Mouse (Mus musculus): Measurements from ENCODE around the gene Tbrg4. TPM values are rescaled to one million over a fixed set of nuclear protein-coding genes. Genes with fewer than 3 reads are reported as not detected.

Gene Tbrg4
- polyA plus RNA-seq, 1 experiment from 2014 or later = 58.0 TPM

GRCm38 (mm10) chr11:6605021-6605481 is 20.8 kb downstream of the Tbrg4 start:
- Histone ChIP-seq H3K27ac (ENCODE audit: low read depth) (no peak overlapping the region), H3K4me1 (replicated peaks; ENCODE audit: control insufficient read depth, insufficient read depth, low read length) (peaks cover 30% of the 10 kb centered on the region), H3K4me2 (ENCODE audit: low read length) (peak overlapping the region; percentile 55), H3K9me3 (ENCODE audit: control insufficient read depth, low read length) (no peaks in the 10 kb centered on the region), H3K27me3 (replicated peaks; ENCODE audit: control insufficient read depth, insufficient read depth, low read length) (peaks cover 34% of the 10 kb centered on the region), H3K9ac (ENCODE audit: low read length) (peak overlapping the region; percentile 4; the same call in 1 of the 2 replicates), H3K4me3 (ENCODE audit: low read depth, low read length) (peak overlapping the region; percentile 27), H3K36me3 (ENCODE audit: control insufficient read depth, insufficient read depth, low read length) (no peaks in the 10 kb centered on the region)
- ATAC-seq (replicated peaks; ENCODE audit: low FRiP score, low TSS enrichment, low read depth) = no peak
- 18% methylated on average over 13 of the region's 13 CpGs for WGBS
- no peak for DNase-seq (ENCODE audit: low spot score)

- Histone ChIP-seq H3K4me3 (ENCODE audit: low read depth, low read length) (0 out of 2 replicates have a peak overlapping the region, but pooled peaks have one; percentile 27), H3K4me1 (replicated peaks; ENCODE audit: control insufficient read depth, insufficient read depth, low read length) (peaks cover 30% of the 10 kb centered on the region), H3K9me3 (ENCODE audit: control insufficient read depth, low read length) (no peaks in the 10 kb centered on the region), H3K4me2 (ENCODE audit: low read length) (peak overlapping the region; percentile 18; the same call in 1 of the 2 replicates), H3K27me3 (replicated peaks; ENCODE audit: control insufficient read depth, insufficient read depth, low read length) (peaks cover 34% of the 10 kb centered on the region), H3K9ac (ENCODE audit: low read length) (no peak overlapping the region), H3K27ac (ENCODE audit: low read depth) (no peak overlapping the region), H3K36me3 (ENCODE audit: control insufficient read depth, insufficient read depth, low read length) (no peaks in the 10 kb centered on the region)
- ATAC-seq (replicated peaks; ENCODE audit: low FRiP score, low TSS enrichment, low read depth) = no peak
- no peak for DNase-seq (ENCODE audit: low spot score)
These were observed 21.3 kb downstream of the Tbrg4 start for GRCm38 (mm10) chr11:6604604-6604936.

GRCm38 (mm10) chr11:6603887-6604603 is 21.8 kb downstream of the Tbrg4 start:
- Histone ChIP-seq H3K27me3 (replicated peaks; ENCODE audit: control insufficient read depth, insufficient read depth, low read length) (peaks cover 34% of the 10 kb centered on the region), H3K27ac (ENCODE audit: low read depth) (no peak overlapping the region), H3K4me3 (ENCODE audit: low read depth, low read length) (0 out of 2 replicates have a peak overlapping the region, but pooled peaks have one; percentile 2), H3K9me3 (ENCODE audit: control insufficient read depth, low read length) (no peaks in the 10 kb centered on the region), H3K4me2 (ENCODE audit: low read length) (peak overlapping the region; percentile 18), H3K36me3 (ENCODE audit: control insufficient read depth, insufficient read depth, low read length) (no peaks in the 10 kb centered on the region), H3K4me1 (replicated peaks; ENCODE audit: control insufficient read depth, insufficient read depth, low read length) (peaks cover 31% of the 10 kb centered on the region), H3K9ac (ENCODE audit: low read length) (no peak overlapping the region)
- ATAC-seq (replicated peaks; ENCODE audit: low FRiP score, low TSS enrichment, low read depth) (no peak), DNase-seq (ENCODE audit: low spot score) (peak; percentile 67)
- 20% methylated on average over 12 of the region's 12 CpGs for WGBS

GRCm38 (mm10) chr11:6603224-6603623 is 22.6 kb downstream of the Tbrg4 start:
- no peak overlapping the region for H3K27ac ChIP-seq (ENCODE audit: low read depth)
- H3K4me3 ChIP-seq (ENCODE audit: low read depth, low read length) = no peak overlapping the region
- 72% methylated on average over 9 of the region's 9 CpGs for WGBS
- peaks cover 34% of the 10 kb centered on the region for H3K27me3 ChIP-seq (replicated peaks; ENCODE audit: control insufficient read depth, insufficient read depth, low read length)
- no peaks in the 10 kb centered on the region for H3K9me3 ChIP-seq (ENCODE audit: control insufficient read depth, low read length)
- no peak overlapping the region for H3K4me2 ChIP-seq (ENCODE audit: low read length)
- no peak for ATAC-seq (replicated peaks; ENCODE audit: low FRiP score, low TSS enrichment, low read depth)
- no peak overlapping the region for H3K9ac ChIP-seq (ENCODE audit: low read length)
- no peak for DNase-seq (ENCODE audit: low spot score)
- H3K36me3 ChIP-seq (ENCODE audit: control insufficient read depth, insufficient read depth, low read length) = peaks cover 3% of the 10 kb centered on the region; the same call in 1 of the 2 replicates
- peaks cover 39% of the 10 kb centered on the region for H3K4me1 ChIP-seq (replicated peaks; ENCODE audit: control insufficient read depth, insufficient read depth, low read length)

- Histone ChIP-seq H3K9ac (ENCODE audit: low read length) (no peak overlapping the region), H3K4me3 (ENCODE audit: low read depth, low read length) (no peak overlapping the region), H3K36me3 (ENCODE audit: control insufficient read depth, insufficient read depth, low read length) (peaks cover 9% of the 10 kb centered on the region), H3K9me3 (ENCODE audit: control insufficient read depth, low read length) (no peaks in the 10 kb centered on the region), H3K4me2 (ENCODE audit: low read length) (no peak overlapping the region), H3K27ac (ENCODE audit: low read depth) (no peak overlapping the region), H3K4me1 (replicated peaks; ENCODE audit: control insufficient read depth, insufficient read depth, low read length) (peaks cover 40% of the 10 kb centered on the region), H3K27me3 (replicated peaks; ENCODE audit: control insufficient read depth, insufficient read depth, low read length) (peaks cover 34% of the 10 kb centered on the region)
- no peak for DNase-seq (ENCODE audit: low spot score)
- 76% methylated on average over 9 of the region's 9 CpGs for WGBS
- ATAC-seq (replicated peaks; ENCODE audit: low FRiP score, low TSS enrichment, low read depth) = no peak
These were observed 23.2 kb downstream of the Tbrg4 start for GRCm38 (mm10) chr11:6602662-6603061.

- ATAC-seq (replicated peaks; ENCODE audit: low FRiP score, low TSS enrichment, low read depth) = no peak
- no peak overlapping the region for H3K4me2 ChIP-seq (ENCODE audit: low read length)
- no peaks in the 10 kb centered on the region for H3K9me3 ChIP-seq (ENCODE audit: control insufficient read depth, low read length)
- 65% methylated on average over 20 of the region's 20 CpGs for WGBS
- no peak overlapping the region for H3K9ac ChIP-seq (ENCODE audit: low read length)
- DNase-seq (ENCODE audit: low spot score) = no peak
- no peak overlapping the region for H3K27ac ChIP-seq (ENCODE audit: low read depth)
- peaks cover 40% of the 10 kb centered on the region for H3K4me1 ChIP-seq (replicated peaks; ENCODE audit: control insufficient read depth, insufficient read depth, low read length)
- no peak overlapping the region for H3K4me3 ChIP-seq (ENCODE audit: low read depth, low read length)
- peaks cover 17% of the 10 kb centered on the region for H3K36me3 ChIP-seq (ENCODE audit: control insufficient read depth, insufficient read depth, low read length)
- peaks cover 30% of the 10 kb centered on the region for H3K27me3 ChIP-seq (replicated peaks; ENCODE audit: control insufficient read depth, insufficient read depth, low read length)
These were observed 24.0 kb downstream of the Tbrg4 start for GRCm38 (mm10) chr11:6601649-6602480.

GRCm38 (mm10) chr11:6600284-6600944 is 25.5 kb downstream of the Tbrg4 start:
- no peak overlapping the region for H3K4me3 ChIP-seq (ENCODE audit: low read depth, low read length)
- H3K27ac ChIP-seq (ENCODE audit: low read depth) = no peak overlapping the region
- DNase-seq (ENCODE audit: low spot score) = no peak
- no peak for ATAC-seq (replicated peaks; ENCODE audit: low FRiP score, low TSS enrichment, low read depth)
- H3K27me3 ChIP-seq (replicated peaks; ENCODE audit: control insufficient read depth, insufficient read depth, low read length) = peaks cover 17% of the 10 kb centered on the region; the same call in 1 of the 2 replicates
- H3K36me3 ChIP-seq (ENCODE audit: control insufficient read depth, insufficient read depth, low read length) = peaks cover 31% of the 10 kb centered on the region
- H3K4me1 ChIP-seq (replicated peaks; ENCODE audit: control insufficient read depth, insufficient read depth, low read length) = peaks cover 35% of the 10 kb centered on the region
- 81% methylated on average over 8 of the region's 8 CpGs for WGBS
- H3K9ac ChIP-seq (ENCODE audit: low read length) = no peak overlapping the region
- H3K4me2 ChIP-seq (ENCODE audit: low read length) = no peak overlapping the region
- H3K9me3 ChIP-seq (ENCODE audit: control insufficient read depth, low read length) = no peaks in the 10 kb centered on the region

GRCm38 (mm10) chr11:6599831-6600230 is 26.0 kb downstream of the Tbrg4 start:
- 88% methylated on average over 6 of the region's 6 CpGs for WGBS
- no peak for ATAC-seq (replicated peaks; ENCODE audit: low FRiP score, low TSS enrichment, low read depth)

More at GRCm38 (mm10) chr11:6599831-6600230, 26.0 kb downstream of the Tbrg4 start:
- Histone ChIP-seq H3K4me3 (ENCODE audit: low read depth, low read length) (no peak overlapping the region), H3K4me2 (ENCODE audit: low read length) (no peak overlapping the region), H3K9ac (ENCODE audit: low read length) (no peak overlapping the region), H3K4me1 (replicated peaks; ENCODE audit: control insufficient read depth, insufficient read depth, low read length) (peaks cover 29% of the 10 kb centered on the region), H3K9me3 (ENCODE audit: control insufficient read depth, low read length) (no peaks in the 10 kb centered on the region), H3K27me3 (replicated peaks; ENCODE audit: control insufficient read depth, insufficient read depth, low read length) (peaks cover 11% of the 10 kb centered on the region; the same call in 1 of the 2 replicates), H3K27ac (ENCODE audit: low read depth) (no peak overlapping the region), H3K36me3 (ENCODE audit: control insufficient read depth, insufficient read depth, low read length) (peaks cover 37% of the 10 kb centered on the region)
- DNase-seq (ENCODE audit: low spot score) = no peak
